Mouse (Mus musculus) left cerebral cortex, adult 6 months (tissue): ENCODE data around the gene AY761184. TPM values are rescaled to one million over a fixed set of nuclear protein-coding genes. Genes with fewer than 3 reads are reported as not detected.

Experiments used
- long read RNA-seq, 2 experiments: library from polyadenylated mRNA; unstranded; transcript quantifications; one replicate each; pipeline ENCODE4 v2.0.0; 2019 to 2020
- polyA plus RNA-seq: library from polyadenylated mRNA; unstranded; fragments of <200 nt; fragmentation: Nextera tagmentation; gene quantifications from 2 replicates; pipeline ENCODE4 v1.2.3, GENCODE M21; 2021

AY761184 gene
- not detected in 2 replicates for polyA plus RNA-seq
- long read RNA-seq, experiment 1: 0 reads
- long read RNA-seq, experiment 2: 0 reads

GRCm38 (mm10) chr8:21703545-21703944, at the start of gene AY761184:
Gene AY761184, minus strand, starts transcription at chr8:21703645.

GRCm38 (mm10) chr8:21665497-21665896, 37.9 kb downstream of the AY761184 start, which contains the start of gene Defa34:
Gene Defa34, plus strand, starts transcription at chr8:21665797.

DNA sequence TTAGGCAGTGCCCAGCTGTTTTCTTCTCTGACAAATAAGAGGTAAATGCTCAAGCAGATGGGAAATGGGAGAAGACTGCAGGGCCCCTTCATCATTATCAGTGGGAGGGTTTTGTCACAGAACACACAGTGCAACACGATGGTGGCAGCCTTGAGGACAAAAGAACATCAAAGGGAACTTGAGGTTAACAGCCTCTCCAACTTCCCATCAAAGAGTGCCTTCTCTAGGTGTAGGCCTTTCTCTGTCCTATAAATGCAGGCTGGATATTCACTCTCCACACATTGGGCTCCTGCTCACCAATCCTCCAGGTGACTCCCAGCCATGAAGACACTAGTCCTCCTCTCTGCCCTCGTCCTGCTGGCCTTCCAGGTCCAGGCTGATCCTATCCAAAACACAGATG, 48.0 kb downstream of the AY761184 start, which contains the start of gene Defa17:
Defa17 (plus strand) TSS at position 301 of the 400 bp plus-strand sequence.

Other genes starting within 250 kb of the AY761184 start
- not detected in 2 replicates for gene Gm7849, start 247.1 kb downstream of the AY761184 start, polyA plus RNA-seq
- not detected in 2 replicates for gene Defa20, start 194.4 kb downstream of the AY761184 start, polyA plus RNA-seq
- not detected in 2 replicates for gene Defa32, start 174.6 kb downstream of the AY761184 start, polyA plus RNA-seq
- gene Defa37, start 138.3 kb downstream of the AY761184 start, polyA plus RNA-seq: not detected in 2 replicates
- gene Defa28, start 120.6 kb downstream of the AY761184 start, polyA plus RNA-seq: not detected in 2 replicates
- not detected in 2 replicates for gene Gm7861, start 109.1 kb downstream of the AY761184 start, polyA plus RNA-seq
- gene Defa26, start 85.5 kb downstream of the AY761184 start, polyA plus RNA-seq: not detected in 2 replicates
- not detected in 2 replicates for gene Defa17, start 47.9 kb downstream of the AY761184 start, polyA plus RNA-seq
- not detected in 2 replicates for gene Defa34, start 37.8 kb downstream of the AY761184 start, polyA plus RNA-seq
- gene Defa24, start 30.8 kb upstream of the AY761184 start, polyA plus RNA-seq: not detected in 2 replicates
- not detected in 2 replicates for gene Defb50, start 119.9 kb upstream of the AY761184 start, polyA plus RNA-seq
- gene Defb2, start 136.3 kb upstream of the AY761184 start, polyA plus RNA-seq: not detected in 2 replicates
- gene Defb10, start 155.3 kb upstream of the AY761184 start, polyA plus RNA-seq: not detected in 2 replicates
- gene Defb9, start 181.8 kb upstream of the AY761184 start, polyA plus RNA-seq: not detected in 2 replicates
- gene Defb11, start 202.8 kb upstream of the AY761184 start, polyA plus RNA-seq: not detected in 2 replicates
- not detected in 2 replicates for gene Defb15, start 229.1 kb upstream of the AY761184 start, polyA plus RNA-seq
- not detected in 2 replicates for gene Defb35, start 234.7 kb upstream of the AY761184 start, polyA plus RNA-seq
- gene Defb13, start 243.1 kb upstream of the AY761184 start, polyA plus RNA-seq: not detected in 2 replicates